Mouse (Mus musculus): Measurements from ENCODE around the gene Tmc6.

Gene Tmc6

DNA sequence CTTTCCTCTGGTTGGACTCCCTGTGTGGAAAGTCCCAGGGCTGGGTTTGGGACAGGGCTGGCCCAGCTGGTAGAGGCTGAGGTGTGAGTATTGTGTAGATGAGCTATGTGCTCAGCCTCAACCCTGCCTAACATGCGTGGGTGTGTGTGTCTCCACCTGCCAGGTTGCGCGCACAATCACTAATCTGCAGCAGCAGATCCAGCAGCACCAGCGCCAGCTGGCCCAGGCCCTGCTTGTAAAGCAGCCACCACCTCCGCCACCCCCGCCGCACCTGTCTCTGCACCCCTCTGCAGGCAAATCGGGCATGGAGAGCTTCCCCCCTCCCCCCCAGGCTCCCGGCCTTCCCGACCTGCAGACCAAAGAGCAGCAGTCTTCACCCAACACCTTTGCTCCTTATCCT lies 32.6 kb downstream of the Tmc6 start:
- DNase-seq, result no peak

DNA sequence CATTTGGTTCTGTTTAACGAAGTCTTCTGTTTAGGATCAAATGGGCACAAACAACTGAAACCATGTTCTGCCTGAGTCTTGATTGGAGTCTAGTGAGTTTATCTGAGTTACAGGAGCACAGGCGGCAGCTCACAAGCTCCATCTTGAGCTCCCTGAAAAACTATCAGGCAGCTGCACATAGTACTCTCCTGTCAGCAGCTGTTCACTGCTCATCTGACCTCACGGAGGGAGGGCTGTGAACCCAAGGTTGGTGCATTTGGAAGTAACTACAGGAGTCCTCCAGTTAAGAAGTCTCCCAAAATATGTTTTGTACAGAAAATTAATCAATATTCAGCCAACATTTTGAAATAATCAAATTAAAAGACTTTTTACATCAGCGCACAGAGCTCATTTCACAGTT lies 33.4 kb downstream of the Tmc6 start:
- no peak for DNase-seq

DNA sequence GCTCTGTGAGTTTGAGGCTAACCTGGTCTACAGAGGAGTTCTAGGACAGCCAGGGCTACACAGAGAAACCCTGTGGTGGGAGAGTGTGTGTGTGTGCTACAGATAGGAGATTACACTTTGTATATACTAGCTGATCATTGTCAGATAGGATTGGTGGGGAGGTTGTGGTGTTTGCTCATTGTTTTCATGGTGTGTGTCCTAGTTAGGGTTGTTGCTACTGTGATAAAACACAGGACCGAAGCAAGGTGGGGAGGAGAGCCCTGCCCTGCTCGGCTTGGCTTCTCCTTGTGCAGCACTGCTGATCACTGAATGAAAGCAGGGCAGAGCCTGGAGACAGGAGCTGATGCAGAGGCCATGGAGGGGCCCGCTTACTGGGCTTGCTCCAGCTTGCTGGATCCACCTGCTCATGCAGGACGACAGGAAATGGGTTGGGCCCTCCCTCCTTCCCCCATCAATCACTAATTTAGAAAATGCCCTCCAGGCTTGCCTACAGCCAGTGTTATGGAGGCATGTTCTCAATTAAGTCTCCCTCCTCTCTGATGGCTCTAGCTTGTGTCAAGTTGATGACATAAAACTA lies 38.5 kb downstream of the Tmc6 start:
- DNase-seq, result no peak

DNA sequence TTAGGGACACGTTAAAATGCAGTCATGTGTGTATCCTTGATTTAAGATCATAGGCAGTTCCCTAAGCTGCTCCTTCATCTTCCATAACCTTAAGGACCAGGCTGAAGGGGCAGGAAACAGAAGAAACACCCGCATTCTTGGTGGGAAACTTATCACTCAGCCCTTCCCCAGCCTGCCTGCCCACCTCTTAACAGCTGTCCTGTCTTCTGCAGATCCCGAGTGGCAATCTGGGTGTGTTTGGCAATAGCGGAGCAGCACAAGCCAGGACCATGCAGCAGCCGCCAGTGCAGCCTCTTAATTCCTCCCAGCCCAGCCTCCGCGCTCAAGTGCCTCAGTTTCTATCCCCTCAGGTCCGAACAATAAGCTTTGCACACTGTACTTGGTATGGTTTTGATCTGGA lies 39.3 kb downstream of the Tmc6 start:
- DNase-seq, result no peak

DNA sequence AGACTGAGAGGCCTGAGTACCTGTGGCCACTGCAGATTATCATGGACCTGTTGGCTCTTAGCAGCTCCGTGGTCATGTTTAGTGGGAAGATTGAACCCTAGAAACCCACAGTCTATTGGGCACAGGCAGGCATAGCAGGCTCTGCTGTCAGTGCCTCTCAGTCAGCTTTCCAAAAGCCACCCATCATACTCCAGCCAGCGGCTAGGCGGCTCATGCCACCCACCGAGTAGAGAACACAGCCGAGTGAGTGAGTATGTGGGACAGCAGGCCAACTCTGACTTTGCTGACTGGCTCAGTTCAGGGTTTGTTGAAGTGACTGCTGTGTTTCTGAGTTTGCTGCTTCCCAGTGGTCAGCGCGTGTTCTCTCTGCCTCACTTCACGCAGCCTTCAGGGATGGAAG lies 39.8 kb downstream of the Tmc6 start:
- DNase-seq, result no peak

DNA sequence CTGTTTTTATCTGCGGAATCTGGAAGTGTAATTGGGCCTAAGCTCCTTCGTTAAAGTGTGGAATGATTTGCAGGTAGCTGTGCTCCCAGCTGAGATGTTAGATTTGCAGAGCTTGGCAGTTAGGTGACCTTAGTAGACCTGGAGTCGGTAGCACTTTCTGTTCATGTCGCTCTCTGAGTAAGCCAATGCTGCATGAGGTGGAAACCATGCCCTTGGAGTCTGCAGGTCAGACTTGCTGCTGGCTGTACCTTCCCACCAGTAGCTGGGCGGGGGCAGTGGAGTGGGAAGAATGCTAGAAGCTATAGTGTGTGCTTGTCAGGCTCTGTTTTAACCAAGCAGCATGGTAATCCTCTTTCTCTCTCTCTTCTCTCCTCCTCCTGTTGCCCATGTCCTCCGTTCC lies 40.9 kb downstream of the Tmc6 start:
- DNase-seq, result no peak

DNA sequence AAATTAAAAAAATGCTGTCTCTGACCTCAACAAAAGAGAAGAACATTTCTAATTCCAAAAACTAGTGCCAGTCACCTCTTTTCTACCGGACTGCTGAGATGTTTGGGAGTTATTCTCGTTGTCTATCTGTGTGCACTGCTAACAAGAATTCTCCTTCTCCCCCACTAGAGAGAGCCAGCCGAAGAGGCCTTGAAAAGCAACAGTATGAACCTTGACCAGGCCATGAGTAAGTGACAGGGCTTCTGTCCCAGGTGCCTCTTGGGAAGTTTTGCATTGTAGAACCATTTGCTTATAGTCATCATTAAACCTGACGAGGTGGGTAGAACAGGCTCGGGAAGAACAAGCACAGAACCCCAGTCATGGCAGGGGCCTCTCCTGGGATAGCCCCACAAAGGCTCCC lies 43.9 kb downstream of the Tmc6 start:
- no peak for DNase-seq

DNA sequence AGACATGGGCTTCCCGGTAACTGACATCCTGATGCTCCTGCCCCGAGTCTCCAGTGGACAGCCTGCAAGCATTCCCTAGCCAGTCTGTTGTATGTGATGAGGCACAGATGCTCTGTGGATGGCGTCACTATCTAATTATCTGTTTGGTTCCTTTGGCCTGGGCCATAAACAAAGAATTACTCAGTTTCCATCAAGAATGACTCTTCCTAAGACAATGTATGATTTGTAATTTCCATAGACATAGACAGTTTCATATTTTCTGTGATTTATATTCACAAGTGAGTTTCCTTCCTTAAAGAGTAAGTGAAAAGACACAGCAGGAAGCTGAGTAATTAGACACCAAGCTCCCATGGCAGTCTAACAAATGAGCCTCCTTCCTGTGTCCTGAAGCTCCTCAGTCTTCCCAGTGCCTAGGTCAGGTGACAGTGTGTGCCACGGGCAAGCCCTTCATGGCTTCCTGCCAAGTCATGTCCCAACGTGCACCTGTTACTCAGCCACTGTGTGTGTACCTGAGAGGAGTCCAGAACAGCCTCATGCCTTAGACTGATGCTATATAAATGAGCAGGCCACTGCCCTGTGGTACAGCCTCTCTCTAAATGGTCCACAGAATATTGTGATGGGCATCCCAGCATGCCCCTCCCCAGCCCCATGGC lies 45.8 kb downstream of the Tmc6 start:
- no peak for DNase-seq

DNA sequence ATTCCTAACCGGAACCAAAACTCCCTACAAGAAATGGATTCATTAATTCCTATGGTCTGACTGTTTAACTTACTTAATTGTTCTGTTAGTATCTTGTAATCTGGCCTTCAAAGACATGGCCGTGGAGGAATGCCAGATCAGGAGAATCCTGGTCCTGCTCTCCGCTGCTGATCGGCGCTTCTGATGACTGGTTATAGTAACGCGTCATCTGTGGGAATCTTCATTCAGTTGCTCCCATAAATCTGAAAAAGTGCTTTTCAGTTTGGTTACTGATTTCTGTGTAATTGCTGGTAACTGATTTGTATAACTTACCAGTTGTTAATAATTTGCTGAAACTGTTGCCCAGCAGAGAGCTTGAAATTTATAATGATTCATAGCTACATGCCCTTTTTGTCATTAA lies 50.5 kb downstream of the Tmc6 start:
- DNase-seq, result no peak

DNA sequence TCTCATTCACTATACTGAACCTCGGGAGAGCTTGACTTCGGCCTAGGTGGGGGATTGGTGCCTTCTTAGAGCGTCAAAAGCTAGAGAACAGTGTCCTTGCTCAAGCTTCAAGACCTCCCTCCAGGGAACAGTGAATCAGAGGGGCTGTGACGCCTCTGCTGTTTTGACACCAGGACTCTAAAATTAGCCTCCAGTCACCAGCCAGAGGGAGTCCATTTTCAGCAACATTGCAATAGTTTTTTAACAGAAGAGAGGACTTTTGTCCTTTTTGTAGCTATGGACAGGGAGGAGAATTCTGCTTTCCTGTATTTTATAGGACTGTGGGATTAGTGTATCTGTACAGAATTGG lies 51.5 kb downstream of the Tmc6 start:
- DNase-seq, result no peak

DNA sequence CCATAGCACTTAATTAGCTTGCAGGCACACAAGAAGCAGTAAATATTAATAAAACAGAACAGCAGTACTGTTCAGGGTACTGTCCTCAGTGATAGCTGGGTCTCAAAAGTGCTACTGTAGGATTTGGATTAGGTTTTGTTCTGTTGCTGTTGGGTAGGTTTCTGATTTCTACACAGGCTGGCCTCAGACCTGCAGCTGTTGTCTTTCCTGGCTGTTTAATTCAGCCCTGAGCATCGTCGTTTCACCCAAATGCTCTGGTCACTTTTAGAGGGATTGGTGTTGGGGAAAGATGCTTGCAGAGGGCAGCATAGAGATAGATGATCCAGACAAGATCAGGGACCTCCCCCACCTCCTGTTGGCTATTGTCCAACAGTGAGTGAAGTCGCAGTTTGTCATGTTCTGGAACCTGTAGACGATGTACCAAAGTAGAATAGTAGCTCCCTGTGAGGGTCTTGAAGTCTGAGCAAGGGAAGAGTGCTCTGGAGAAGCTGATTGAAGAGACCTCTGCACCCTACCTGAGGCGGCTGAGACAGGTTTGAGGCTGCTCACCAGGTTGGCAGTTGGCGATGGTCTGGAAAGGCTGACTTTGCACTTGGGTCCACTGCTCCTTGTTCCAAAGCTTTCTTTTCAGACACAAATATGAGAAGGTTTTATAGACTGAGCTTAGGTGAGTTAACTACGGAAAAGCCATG lies 52.1 kb downstream of the Tmc6 start:
- DNase-seq, result no peak

DNA sequence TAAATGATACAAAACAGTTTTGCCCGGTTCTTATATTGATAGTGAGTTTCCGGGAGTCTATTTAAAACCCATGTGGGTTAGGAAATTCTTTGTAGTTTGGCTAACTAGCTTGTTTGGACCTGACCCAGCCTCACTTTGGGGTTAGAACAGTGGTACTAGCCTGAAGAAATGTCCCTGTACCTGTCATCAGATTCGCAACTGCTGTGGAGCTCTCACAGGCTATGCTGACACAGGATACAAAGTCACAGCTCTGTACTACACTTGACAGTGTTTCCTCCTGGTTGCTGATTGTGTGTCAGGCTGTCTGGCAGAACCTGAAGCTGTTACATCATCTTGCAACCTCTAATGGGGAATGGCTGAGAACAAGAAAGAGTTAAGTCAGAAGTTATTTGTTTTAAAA lies 52.7 kb downstream of the Tmc6 start:
- DNase-seq, result no peak

DNA sequence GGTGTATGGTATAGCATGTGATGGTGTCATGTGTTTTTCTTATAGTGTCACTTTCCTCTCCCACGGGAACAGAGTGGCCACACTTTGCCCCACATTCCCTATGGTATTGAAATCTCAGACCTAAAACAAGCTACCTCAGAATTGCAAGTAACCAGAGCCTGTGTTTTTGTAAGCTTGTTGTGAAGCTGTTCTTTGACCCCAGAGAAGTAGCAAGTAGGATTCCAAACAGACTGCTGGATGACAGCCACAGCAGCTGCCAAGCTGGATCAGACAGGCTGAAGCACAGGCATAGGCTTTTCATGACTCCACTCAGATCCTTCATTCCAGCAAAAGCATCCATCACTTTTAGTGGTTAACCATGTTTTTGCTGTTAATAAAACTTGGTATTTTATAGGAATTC lies 53.2 kb downstream of the Tmc6 start:
- no peak for DNase-seq

DNA sequence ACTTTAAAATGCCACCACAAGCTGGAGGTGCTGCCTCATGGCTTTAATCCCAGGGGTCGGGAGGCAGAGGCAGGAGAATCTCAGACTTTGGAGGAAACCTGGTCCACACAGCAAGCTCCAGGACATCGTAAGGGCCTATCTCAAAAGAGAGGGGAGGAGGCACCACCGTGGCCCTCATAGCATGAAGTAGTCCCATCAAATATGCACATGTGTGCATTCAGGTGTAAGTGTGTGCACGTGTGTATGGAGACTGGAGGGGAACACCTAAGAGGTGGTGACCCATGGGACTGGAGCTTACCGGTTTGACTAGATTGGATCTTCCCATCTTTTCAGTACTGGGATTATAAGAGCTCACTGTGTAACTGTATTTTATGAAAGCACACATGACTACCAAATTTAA lies 53.8 kb downstream of the Tmc6 start:
- DNase-seq, result no peak

DNA sequence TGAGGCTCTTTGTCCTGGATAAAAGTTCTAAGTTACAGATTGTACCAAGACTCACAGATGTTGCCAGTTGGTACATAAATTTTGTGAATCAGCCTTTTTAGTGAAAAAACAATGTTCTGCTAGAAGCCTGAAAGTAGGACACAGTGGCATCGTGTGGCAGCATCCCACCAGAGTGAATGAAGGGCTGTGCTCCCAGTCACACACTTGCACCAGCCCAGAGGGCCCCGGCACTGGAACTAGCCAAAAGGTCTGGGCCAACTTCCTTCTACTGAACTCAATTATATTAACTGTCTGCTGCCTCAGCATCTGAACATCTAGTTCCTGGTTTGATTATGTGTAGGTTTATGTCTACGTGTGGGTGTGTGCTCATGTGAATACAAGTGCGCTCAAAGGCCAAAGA lies 55.0 kb downstream of the Tmc6 start:
- DNase-seq, result no peak

DNA sequence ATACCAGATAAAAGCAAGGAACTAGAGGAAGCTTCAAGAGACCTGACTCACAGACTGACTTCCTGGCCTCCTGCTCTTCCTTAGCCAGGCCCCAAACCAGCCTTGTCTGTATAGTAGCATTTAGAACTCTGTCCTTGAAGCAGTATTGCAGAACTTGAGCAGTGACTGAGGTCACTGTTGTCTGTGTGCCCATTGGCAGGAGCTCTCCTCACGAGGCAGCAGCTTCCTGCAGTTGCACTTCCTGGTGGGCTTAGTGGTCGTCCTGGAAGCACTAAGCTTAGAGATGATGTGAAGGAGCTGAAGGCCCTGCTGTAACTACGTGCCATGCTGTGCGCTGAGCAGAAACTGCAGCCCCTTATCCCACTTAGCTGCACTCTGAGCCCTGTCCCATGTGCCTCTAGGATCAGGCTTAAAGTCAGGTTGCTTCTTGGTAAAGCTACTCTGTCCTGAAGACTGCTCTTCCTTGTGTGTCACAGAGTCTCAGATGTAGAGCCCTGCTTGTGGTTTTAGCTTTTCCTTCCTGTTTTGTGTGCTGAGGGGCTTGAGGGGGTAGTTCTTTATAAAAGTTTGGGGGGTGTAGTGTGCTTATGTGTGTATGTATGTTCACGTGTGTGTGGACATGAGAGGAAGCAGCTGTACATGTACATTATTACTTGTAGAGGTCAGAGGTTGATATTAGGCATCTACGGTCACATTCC lies 57.2 kb downstream of the Tmc6 start:
- no peak for DNase-seq

DNA sequence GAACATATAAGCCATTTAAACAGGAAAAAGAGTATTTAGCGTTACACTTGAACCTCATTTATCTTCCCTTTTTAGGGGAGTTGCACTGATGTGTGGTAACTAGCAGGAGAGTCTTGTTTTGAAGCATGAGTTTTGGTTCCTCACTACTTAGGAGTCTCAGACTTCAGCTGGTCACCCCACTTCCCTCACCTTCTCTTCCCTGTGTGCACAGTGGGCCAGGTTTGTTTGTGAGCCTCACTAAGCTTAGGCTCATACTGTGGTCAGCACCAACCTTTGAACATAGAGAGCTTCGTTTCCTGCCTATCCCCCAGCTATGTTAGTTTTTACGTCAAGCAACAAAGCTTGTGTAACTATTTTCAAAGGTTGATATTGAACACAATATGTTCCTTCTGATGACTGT lies 63.2 kb downstream of the Tmc6 start:
- DNase-seq, result no peak
